Mouse (Mus musculus): ENCODE data around the gene Scgb2b11.
"Not testable (repeated sequence)": the region's sequence is repeated elsewhere in the genome, so short reads cannot be mapped to it uniquely, and the experiment has no call there.

The Scgb2b11 gene

DNA sequence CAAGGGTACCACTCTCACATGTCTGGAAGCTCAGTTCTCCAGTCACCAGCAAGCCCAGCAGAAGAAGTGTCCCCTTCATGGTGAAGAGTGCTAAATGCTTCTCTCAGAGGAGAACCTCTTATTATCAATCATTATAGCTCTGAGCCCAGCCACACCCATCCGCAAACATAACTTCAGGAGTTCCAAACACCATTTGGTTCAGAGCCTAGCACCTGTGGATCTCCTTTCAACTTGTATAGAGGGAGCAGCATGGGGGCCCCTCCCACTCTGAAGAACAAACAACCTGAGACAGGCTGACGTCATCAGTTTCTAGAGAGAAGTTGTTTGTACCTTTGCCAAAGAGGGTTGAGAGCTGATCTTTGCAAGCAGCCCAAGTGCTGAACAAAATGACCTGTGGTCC, at the start of gene Scgb2b11:
Gene Scgb2b11, minus strand, starts transcription at position 101 of the 400 bp plus-strand sequence.
- not testable (repeated sequence) for DNase-seq (ENCODE audit: inconsistent ontology term)

DNA sequence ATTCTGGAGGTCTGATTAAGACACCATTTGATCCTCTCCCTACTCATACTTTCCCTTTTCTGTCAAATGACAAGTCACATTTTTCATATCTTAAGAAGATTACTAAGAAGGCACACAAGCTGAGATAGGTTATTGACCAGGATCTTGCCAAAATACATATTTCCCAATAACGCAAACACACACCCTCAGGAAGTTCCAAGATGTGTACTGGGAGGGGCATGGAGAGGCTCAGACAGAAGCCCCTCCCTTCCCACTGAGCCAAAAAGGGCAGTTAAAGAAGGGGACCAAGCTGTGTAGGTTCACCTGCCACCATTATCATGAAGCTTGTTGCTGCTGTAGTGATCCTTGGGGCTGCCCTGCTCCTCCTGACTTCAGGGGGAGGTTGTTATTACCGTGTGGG, 11.6 kb upstream of the Scgb2b11 start, which contains the start of gene Scgb1b11:
Gene Scgb1b11, plus strand, starts transcription at position 301 of the 400 bp plus-strand sequence.
- DNase-seq (ENCODE audit: inconsistent ontology term): not testable (repeated sequence)
